Mouse (Mus musculus) cortical plate, adult 2 months (tissue): Measurements from ENCODE around the gene Zfp706. TPM values are rescaled to one million over a fixed set of nuclear protein-coding genes. Genes with fewer than 3 reads are reported as not detected.

Experiments
- H3K27ac ChIP-seq: fragments of 200-500 bp; 2 replicates; pipeline ENCODE4 v1.5.1; 2012; ENCODE audit warnings: low read length, control low read depth, inconsistent platforms; ENCODE audit not compliant: insufficient read depth
- H3K4me1 ChIP-seq: fragments of 200-500 bp; 2 replicates; pipeline ENCODE4 v1.6.1; 2011; ENCODE audit warnings: low read length; ENCODE audit not compliant: control insufficient read depth, insufficient read depth
- H3K4me3 ChIP-seq: fragments of 200-500 bp; 2 replicates; pipeline ENCODE4 v1.5.1; 2011; ENCODE audit warnings: mild to moderate bottlenecking, low read length, control low read depth; ENCODE audit not compliant: insufficient read depth
- CTCF ChIP-seq: fragments of 200-500 bp; IDR thresholded peaks from 2 replicates; pipeline ENCODE4 v1.5.1; 2011; ENCODE audit warnings: mild to moderate bottlenecking, control low read depth, low read length; ENCODE audit not compliant: insufficient read depth; ENCODE audit errors: extremely low read depth
- POLR2A ChIP-seq: fragments of 200-500 bp; IDR thresholded peaks from 2 replicates; pipeline ENCODE4 v1.6.1; 2011; ENCODE audit warnings: mild to moderate bottlenecking, low read length, control low read depth; ENCODE audit not compliant: insufficient read depth; ENCODE audit errors: extremely low read depth
- polyA plus RNA-seq: library from polyadenylated mRNA; depleted of rRNA; stranded (reverse); fragments of >200 nt; gene quantifications from 2 replicates; pipeline ENCODE4 v1.2.3, GENCODE M21; 2012

The Zfp706 gene
- polyA plus RNA-seq, 1 experiment, result 94.9 TPM

GRCm38 (mm10) chr15:36973714-36974113, 33.9 kb downstream of the Zfp706 start:
- no peak overlapping the region for H3K27ac ChIP-seq
- H3K4me1 ChIP-seq, result peaks cover 11% of the 10 kb centered on the region
- TF ChIP-seq POLR2A, result no peak
- TF ChIP-seq CTCF, result no peak
- no peak overlapping the region for H3K4me3 ChIP-seq

- H3K4me1 ChIP-seq, result peaks cover 10% of the 10 kb centered on the region
- H3K4me3 ChIP-seq, result no peak overlapping the region
- H3K27ac ChIP-seq, result 0 out of 2 replicates have a peak overlapping the region, but pooled peaks have one; percentile 20
- TF ChIP-seq CTCF (no peak), POLR2A (no peak)
Observed at GRCm38 (mm10) chr15:36973290-36973689, 34.3 kb downstream of the Zfp706 start.

GRCm38 (mm10) chr15:36969794-36970193, 37.8 kb downstream of the Zfp706 start:
- peaks cover 14% of the 10 kb centered on the region for H3K4me1 ChIP-seq
- H3K4me3 ChIP-seq, result no peak overlapping the region
- H3K27ac ChIP-seq, result no peak overlapping the region
- TF ChIP-seq POLR2A (no peak), CTCF (peak; percentile 20; the same call in 1 of the 2 replicates)

GRCm38 (mm10) chr15:36968295-36968694, 39.3 kb downstream of the Zfp706 start:
- Histone ChIP-seq H3K4me1 (peaks cover 12% of the 10 kb centered on the region), H3K27ac (peak overlapping the region; percentile 90), H3K4me3 (peak overlapping the region; percentile 4)
- TF ChIP-seq CTCF (no peak), POLR2A (no peak)

GRCm38 (mm10) chr15:36967381-36968211, 40.0 kb downstream of the Zfp706 start:
- peak overlapping the region; percentile 4 for H3K4me3 ChIP-seq

GRCm38 (mm10) chr15:36966940-36967339, 40.6 kb downstream of the Zfp706 start:
- Histone ChIP-seq H3K4me1 (peaks cover 12% of the 10 kb centered on the region), H3K27ac (peak overlapping the region; percentile 90), H3K4me3 (no peak overlapping the region; the same call in 1 of the 2 replicates)
- no peak for TF ChIP-seq CTCF
- TF ChIP-seq POLR2A, result no peak

More at GRCm38 (mm10) chr15:36967381-36968211, 40.0 kb downstream of the Zfp706 start:
- H3K27ac ChIP-seq, result peak overlapping the region; percentile 90
- peaks cover 12% of the 10 kb centered on the region for H3K4me1 ChIP-seq
- peak; percentile 80 for TF ChIP-seq POLR2A
- TF ChIP-seq CTCF, result no peak

GRCm38 (mm10) chr15:36966466-36966865, 41.1 kb downstream of the Zfp706 start:
- Histone ChIP-seq H3K27ac (peak overlapping the region; percentile 90), H3K4me3 (no peak overlapping the region), H3K4me1 (peaks cover 12% of the 10 kb centered on the region)
- TF ChIP-seq CTCF (no peak), POLR2A (no peak)

- no peak overlapping the region for H3K27ac ChIP-seq
- no peak overlapping the region for H3K4me3 ChIP-seq
- no peak for TF ChIP-seq POLR2A
- TF ChIP-seq CTCF, result no peak
- peaks cover 11% of the 10 kb centered on the region for H3K4me1 ChIP-seq
Observed at GRCm38 (mm10) chr15:36965743-36966142, 41.8 kb downstream of the Zfp706 start.

- H3K4me1 ChIP-seq, result peaks cover 9% of the 10 kb centered on the region; the same call in 1 of the 2 replicates
- H3K4me3 ChIP-seq, result no peak overlapping the region
- TF ChIP-seq POLR2A (no peak), CTCF (no peak)
- H3K27ac ChIP-seq, result no peak overlapping the region
Observed at GRCm38 (mm10) chr15:36962931-36963330, 44.6 kb downstream of the Zfp706 start.

GRCm38 (mm10) chr15:36960876-36961237, 46.7 kb downstream of the Zfp706 start:
- Histone ChIP-seq H3K4me1 (peaks cover 2% of the 10 kb centered on the region; the same call in 1 of the 2 replicates), H3K4me3 (no peak overlapping the region), H3K27ac (peak overlapping the region; percentile 79)
- no peak for TF ChIP-seq POLR2A
- TF ChIP-seq CTCF, result no peak
